Mouse (Mus musculus): Measurements from ENCODE around the gene Olfr434.

DNA sequence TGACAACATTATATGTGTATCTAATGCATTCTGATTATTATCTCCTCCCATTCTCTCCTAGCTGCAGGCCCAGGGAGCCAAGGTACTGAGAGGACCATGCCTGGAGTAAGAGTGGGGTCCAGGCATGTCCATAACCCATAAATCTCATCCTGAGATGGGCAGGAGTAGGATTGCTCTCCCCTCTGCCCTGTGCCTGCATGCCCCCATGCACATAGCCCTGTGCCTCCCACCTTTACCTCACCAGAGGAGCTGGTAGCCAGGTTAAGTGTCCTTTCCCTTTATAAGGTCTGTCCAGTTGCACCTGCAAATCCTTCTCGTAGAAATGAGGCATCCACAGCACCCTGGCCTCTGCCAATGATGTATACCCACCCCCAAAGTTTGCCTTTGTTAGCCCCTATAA lies 34.7 kb upstream of the Olfr434 start:
- TF ChIP-seq POLR2A (IDR thresholded peaks at IDR 0.05; ENCODE audit: extremely low read depth, insufficient read depth, low read length) (no peak), CTCF (IDR thresholded peaks at IDR 0.05; ENCODE audit: extremely low read depth, insufficient read depth, low read length) (no peak)

Data from cortical plate, adult 2 months (tissue).